Mouse (Mus musculus): ENCODE results near the gene Zfp51.
"Not testable (repeated sequence)": the region's sequence is repeated elsewhere in the genome, so short reads cannot be mapped to it uniquely, and the experiment has no call there.

The Zfp51 gene

GRCm38 (mm10) chr17:21450138-21450704, at the start of gene Zfp51:
TSS of gene Zfp51 (plus strand) at chr17:21450374.
- DNase-seq, result peak; percentile 80 to 86

- DNase-seq, result peak; percentile 59 to 77
These were observed 27.2 kb upstream of the Zfp51 start, which contains the start of gene Zfp54 for GRCm38 (mm10) chr17:21422664-21423599. TSS of gene Zfp54 (plus strand) at chr17:21423227.

GRCm38 (mm10) chr17:21438806-21439400, 11.3 kb upstream of the Zfp51 start:
- DNase-seq, result not testable (repeated sequence)

DNA sequence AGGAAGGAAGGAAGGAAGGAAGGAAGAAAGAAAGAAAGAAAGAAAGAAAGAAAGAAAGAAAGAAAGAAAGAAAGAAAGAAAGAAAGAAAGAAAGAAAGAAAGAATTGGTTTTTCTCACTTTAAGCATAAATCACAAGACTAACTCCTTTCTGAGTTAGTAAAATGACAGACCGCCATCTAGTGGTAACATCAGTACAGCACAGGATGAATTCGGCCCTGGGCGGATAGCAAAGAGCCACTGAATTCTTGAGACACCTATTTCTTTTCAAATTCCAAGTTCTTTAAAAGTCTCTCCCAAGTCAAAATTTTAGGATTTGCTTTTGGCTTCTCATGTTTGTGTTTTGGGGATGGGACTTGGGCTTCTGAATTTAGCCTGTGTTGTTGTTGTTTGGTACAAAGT, 505 bp upstream of the Zfp51 start:
- peak; percentile 58 to 75 for DNase-seq

- no peak for DNase-seq
These were observed 13.4 kb downstream of the Zfp51 start for GRCm38 (mm10) chr17:21463550-21463949.

- DNase-seq, result no peak
These were observed 22.0 kb downstream of the Zfp51 start for GRCm38 (mm10) chr17:21472032-21472652.

DNA sequence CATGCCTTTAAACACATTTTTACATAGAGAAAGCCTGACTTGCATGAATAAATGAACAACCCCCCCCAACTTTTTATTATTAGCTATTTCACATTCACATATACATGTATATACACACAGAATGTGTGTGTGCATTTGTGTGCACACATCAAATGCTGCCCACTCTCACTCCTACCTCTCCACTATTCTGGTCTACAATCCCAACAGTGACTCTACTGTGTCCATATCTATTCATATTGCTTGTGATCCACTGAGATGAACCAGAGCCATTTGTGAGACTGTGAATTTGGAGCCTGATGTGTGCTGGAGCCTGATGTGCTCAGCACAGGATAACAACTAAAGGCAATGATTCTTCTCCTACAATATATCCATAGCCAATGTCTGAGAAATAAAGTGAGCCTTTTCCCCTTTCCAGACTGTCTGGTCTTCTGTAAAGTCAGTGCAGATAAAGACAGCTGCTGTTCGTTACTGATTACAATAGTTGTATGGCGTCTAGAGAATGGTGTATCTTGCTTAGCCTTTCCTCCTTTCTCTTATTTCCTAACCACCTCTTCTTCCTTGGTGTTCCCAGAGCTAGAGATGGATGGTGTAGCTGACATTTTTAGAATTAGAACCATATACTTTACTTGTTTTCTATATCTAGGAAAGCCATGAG, 22.6 kb downstream of the Zfp51 start:
- DNase-seq, result no peak

DNA sequence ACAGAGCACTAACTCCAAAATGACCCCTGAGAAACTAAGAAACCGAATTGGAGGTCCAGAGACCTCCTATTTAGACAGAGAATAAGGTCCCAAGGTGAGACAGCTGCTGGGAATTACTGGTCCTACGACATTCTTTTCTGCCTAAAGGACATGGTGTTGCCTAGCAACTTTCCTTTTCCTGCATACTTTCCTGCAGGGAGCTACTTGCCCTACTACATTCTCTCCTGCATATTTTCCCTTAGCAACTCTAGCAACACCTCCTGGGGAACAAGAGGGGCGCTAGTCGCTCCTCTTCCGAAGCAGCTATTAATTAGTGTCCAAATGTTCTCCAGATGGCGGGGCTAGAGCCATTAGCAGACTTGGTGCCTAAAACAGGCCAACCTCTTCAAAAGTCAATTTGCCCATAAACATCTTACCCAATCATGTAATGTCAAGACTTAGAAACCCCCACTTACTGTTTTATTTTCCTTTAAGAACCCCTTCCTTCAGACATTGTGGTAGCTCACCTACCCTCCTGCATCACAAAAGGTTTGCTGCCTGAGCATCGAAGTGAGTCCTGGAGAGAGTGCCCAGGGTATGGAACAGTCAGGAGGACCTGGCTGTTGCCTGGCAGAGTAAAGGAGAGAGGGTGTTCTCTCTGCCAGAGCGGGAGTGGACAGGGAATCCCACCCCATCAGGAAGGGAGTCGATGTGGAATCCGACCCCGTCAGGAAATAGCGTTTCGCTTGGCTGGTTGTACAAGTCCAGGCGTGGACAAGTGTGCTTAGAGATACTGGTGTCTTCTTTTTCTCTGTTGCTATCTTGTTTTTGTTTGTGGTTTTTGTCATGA, 23.4 kb downstream of the Zfp51 start:
- no peak for DNase-seq

DNA sequence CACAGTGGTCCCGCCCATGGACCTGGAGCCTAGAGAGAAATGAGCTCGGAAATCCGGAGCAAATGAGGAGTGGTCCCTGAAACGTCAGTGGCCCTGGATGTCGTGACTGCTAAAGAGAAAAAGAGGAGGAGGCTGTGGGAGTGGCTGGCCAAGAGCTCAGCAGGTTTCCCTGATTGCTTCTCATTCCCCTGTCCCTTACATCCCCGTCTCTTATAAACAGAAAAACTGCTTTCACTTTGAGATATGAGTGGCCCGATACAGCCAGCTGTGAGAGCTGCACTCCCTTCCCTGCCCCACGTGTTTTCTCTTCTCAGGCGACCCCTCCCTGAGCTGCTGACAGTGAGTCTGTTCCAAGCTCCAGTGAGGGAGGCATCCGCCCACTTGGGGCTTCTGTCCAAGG, 24.6 kb downstream of the Zfp51 start:
- DNase-seq, result not testable (repeated sequence)

GRCm38 (mm10) chr17:21475290-21475689, 25.1 kb downstream of the Zfp51 start:
- DNase-seq, result not testable (repeated sequence)

DNA sequence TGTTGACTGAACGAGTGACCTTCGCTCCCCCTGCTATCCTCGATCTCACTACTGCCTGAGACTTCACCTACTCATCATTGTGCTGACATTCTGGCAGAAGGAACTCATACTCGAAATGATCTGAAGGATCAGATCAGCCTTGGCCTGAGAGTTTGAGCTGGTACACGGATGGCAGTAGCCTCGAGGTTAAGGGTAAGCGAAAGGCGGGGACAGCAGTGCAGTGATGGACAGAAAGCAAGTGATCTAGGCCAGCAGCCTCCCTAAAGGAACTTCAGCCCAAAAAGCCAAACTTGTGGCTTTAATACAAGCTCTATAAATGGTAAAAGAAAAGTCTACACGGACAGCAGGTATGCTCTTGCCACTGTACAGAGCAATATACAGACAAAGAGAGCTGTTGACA, 26.2 kb downstream of the Zfp51 start:
- not testable (repeated sequence) for DNase-seq

- not testable (repeated sequence) for DNase-seq
These were observed 28.1 kb downstream of the Zfp51 start for GRCm38 (mm10) chr17:21478103-21478777.

DNA sequence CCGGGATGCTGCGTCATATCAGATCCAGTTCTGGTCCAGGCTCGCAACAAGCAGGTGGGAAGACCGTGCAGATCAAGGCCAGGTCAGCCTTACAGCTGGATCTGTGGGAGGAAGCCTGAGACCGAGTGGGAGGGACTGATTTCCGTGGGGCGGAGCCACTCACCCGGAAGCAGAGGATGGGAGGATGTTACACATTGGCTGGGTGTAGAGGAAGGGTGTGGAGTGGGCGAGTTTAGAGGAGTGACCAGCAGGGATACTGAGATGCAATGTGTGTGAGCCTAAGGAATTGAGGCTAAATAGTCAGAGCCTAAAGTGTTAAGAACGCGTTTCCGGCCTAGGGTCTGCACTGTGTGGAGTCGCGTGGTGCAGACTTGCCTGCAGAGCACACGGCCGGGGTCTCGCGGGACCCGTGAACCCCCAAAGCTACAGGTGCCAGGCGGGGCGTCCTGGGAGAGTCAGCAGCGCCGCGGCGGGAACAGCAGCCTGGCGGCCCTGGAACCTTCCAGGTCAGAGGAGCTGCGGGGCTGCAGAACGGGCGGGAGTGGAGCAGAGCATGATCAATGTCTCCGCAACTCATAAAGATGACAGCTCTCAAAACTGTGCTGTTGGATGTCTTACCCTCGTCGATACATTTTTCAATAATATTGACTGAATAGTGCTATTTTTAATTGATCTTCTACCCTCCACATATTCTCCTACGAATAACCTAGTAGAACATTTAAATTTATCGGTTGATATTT, 38.8 kb downstream of the Zfp51 start, which contains the start of gene Zfp53:
Zfp53 (plus strand) TSS at position 239 of the 740 bp plus-strand sequence.
- DNase-seq, result peak; percentile 79 to 84

DNA sequence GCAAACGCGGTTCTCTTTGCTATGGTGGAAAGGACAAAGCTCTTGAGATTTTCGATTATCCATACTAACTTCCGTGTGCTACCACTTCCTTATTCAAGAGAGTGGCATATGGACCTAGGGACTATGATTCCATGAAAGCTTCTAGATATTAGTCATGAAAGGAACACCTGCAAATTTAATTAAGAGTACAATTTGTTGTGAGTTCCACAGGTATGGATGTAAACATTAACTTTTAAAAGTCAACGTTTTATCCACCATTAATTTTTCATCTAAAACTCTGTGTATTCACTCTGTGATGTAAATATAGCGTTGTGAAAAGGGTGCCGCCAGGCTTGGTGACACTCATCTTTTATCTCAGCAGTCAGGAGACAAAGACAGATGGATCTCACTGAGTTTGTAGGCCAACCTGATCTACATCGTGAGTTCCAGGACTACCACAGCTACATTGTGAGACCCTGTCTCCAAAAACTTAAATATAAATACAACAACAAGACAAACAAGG, 39.4 kb downstream of the Zfp51 start:
- no peak for DNase-seq

DNA sequence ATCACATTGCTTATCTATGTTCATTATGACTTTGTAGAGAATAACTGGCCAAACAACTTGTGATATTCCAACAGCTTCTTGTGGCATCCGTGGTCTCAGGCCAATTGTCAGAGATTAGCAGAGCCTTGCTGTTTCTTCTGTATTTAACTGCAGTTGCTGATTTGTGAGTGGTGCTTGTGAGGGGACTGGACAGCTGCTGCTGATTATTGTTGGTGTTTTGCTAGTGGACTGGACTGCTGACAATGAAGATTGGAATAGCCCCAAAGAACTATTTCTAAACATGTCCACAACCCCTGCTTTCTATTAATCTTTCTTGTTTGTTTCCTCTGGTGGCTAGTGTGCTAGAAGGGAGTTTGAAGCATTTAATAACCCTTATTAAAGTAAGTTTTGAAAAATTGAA, 51.2 kb downstream of the Zfp51 start:
- no peak for DNase-seq

DNA sequence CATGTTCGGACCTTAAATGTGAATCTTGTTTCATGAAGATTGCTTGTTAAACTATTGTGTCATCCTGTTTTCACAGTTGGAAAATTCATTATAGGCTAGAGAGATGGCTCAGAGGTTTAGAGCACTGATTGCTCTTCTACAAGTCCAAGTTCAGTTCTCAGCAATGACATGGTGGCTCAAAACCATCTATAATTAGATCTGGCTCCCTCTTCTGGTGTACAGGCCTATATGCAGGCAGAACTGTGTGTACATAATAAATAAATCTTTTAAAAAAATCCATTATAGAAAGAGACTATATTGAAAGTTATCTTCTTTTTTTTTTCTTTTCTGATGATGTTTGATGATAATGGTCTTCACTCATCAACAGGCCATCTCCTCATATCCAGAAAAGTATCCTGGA, 54.4 kb downstream of the Zfp51 start:
- DNase-seq, result no peak

DNA sequence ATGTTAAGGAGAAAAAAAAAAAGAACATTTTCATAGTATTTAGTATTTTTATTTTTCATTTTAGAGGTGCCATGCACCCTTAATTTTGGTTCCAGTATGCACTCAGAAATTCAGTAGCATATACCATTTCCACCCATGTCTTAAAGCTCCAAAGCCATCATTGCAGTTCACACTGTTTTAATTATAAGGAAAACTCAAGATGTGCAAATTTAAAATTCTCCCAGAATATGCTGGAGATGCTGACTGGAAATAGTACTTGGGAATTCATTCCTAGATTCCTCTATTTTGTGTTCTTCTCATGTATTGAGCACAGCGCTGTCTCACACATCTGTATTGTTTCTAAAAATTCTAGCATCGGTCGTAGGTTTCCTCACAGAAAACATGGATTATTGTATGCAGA, 56.1 kb downstream of the Zfp51 start:
- no peak for DNase-seq

DNA sequence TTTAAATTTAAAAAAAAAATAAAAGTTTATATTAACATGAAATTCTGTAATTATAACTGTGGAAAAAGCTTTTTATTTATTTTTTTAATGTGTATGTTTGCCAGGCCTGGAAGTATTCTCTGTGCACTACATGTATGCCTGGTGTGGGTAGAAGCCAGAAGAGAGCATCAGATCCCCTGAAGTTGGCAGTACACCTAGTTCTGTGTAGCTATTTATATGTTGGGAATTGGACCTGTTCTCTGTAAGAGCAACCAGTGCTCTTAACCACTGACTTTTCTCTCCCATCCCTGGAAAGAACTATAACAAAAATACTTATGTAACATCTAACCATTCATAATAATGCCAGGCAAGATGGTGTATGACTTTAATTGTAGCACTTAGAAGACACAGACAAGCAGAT, 59.6 kb downstream of the Zfp51 start:
- DNase-seq, result no peak
